Mouse (Mus musculus): ENCODE data around the gene Cmya5. TPM values are rescaled to one million over a fixed set of nuclear protein-coding genes. Genes with fewer than 3 reads are reported as not detected.

Cmya5 gene
- polyA plus RNA-seq, 1 experiment from 2014 or later = 0.04 TPM

DNA sequence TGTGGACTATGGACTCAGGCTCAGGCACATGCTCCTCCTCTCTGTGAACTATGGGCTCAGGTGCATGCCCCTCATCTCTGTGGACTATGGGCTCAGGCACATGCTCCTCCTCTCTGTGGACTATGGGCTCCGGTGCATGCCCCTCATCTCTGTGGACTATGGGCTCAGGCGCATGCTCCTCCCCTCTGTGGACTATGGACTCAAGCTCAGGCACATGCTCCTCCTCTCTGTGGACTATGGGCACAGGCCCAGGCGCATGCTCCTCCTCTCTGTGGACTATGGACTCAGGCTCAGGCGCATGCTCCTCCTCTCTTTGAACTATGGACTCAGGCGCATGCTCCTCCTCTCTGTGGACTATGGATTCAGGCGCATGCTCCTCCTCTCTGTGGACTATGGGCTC, 47.9 kb downstream of the Cmya5 start:
- Histone ChIP-seq H3K4me2 (no peak overlapping the region), H3K4me1 (ENCODE audit: control insufficient read depth, insufficient read depth, low read length) (no peaks in the 10 kb centered on the region), H3K36me3 (ENCODE audit: control insufficient read depth, insufficient read depth, low read length) (no peaks in the 10 kb centered on the region), H3K27ac (ENCODE audit: low read depth, low read length) (no peak overlapping the region), H3K9me3 (ENCODE audit: control insufficient read depth, low read length) (no peaks in the 10 kb centered on the region), H3K27me3 (ENCODE audit: control insufficient read depth, insufficient read depth, low read length) (no peaks in the 10 kb centered on the region), H3K9ac (ENCODE audit: low read length) (no peak overlapping the region), H3K4me3 (ENCODE audit: low read depth, low read length) (no peak overlapping the region)
- 93% methylated on average over 6 of the region's 6 CpGs for WGBS
- ATAC-seq (ENCODE audit: low FRiP score) (no peak), DNase-seq (ENCODE audit: low spot score, missing footprints) (peak; percentile 14)

DNA sequence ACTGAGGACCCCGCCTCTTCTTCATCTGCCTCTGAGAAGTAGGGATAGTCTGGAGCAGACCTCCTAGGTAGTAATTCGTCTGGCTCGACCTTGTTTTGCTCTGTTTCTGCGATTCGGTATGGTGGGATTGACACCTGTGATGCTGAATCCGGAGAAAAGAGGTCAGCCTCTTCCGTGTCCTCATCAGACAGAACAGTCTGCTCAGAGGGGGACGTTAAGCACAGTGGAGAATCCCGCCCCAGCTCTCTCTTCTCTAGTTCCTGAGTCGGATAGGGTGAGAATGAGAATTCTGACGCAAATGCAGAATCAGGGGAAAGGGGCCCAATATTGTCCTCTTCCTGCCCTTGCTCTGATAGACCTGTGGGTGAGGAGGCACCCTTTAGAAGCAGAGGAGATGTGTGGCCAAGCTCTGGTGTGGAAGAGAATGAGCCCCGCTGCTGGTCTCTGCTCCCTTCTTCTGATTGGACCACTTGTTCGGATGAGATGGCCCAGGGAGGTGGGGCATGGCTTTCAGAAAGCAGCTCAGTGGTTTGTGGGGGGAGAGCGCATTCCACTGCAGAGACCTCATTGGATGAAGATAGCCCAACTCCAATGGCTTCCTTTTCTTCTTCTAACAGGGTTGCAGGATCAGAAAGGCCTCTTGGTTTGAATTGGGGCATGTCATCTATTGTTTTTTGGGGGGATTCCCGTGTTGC, 49.3 kb downstream of the Cmya5 start:
- WGBS = 90% methylated on average over 15 of the region's 15 CpGs
- Histone ChIP-seq H3K27me3 (ENCODE audit: control insufficient read depth, insufficient read depth, low read length) (no peaks in the 10 kb centered on the region), H3K27ac (ENCODE audit: low read depth, low read length) (no peak overlapping the region), H3K4me2 (no peak overlapping the region), H3K4me3 (ENCODE audit: low read depth, low read length) (no peak overlapping the region), H3K9me3 (ENCODE audit: control insufficient read depth, low read length) (no peaks in the 10 kb centered on the region), H3K9ac (ENCODE audit: low read length) (no peak overlapping the region), H3K36me3 (ENCODE audit: control insufficient read depth, insufficient read depth, low read length) (no peaks in the 10 kb centered on the region), H3K4me1 (ENCODE audit: control insufficient read depth, insufficient read depth, low read length) (no peaks in the 10 kb centered on the region)
- ATAC-seq (ENCODE audit: low FRiP score) = no peak
- DNase-seq (ENCODE audit: low spot score, missing footprints) = peak; percentile 54

DNA sequence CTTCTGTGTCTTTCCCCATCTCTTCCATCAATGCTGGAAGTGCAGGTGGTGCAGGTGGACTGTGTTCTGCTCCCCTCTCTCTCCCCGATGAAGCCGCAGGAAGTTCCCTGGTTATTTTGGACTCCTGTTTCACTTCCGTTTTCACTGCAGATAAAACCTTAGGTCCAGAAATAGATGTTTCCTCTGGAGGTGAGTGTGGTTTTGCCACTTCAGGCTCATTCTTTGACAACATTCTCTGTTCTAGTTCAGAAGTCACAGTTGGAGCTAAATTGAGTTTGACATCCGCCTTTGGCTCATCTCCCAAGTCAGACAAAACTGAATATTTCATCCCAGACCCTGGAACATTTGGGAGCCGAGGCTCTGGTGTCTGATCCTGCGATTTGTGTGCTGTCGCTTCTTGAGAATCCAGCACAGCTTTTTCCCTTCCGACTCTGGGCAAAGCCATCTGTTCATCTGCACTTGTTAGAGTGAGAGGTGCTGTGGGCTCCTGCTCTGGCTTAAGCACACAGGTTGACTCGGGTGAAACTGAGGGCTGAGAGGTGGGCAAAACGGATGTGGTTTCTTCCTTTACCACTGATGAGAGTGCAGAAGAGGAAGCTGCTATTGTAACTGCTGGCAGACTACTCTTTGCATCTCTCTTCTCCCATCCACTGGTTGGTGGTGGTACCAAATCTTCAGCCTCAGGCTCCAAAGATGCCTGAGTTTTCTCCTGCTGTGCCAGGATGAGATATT, 50.2 kb downstream of the Cmya5 start:
- no peak overlapping the region for H3K9ac ChIP-seq (ENCODE audit: low read length)
- H3K4me1 ChIP-seq (ENCODE audit: control insufficient read depth, insufficient read depth, low read length) = no peaks in the 10 kb centered on the region
- 89% methylated on average over 10 of the region's 10 CpGs for WGBS
- ATAC-seq (ENCODE audit: low FRiP score) (no peak), DNase-seq (ENCODE audit: low spot score, missing footprints) (peak; percentile 56)
- H3K27ac ChIP-seq (ENCODE audit: low read depth, low read length) = no peak overlapping the region
- no peaks in the 10 kb centered on the region for H3K9me3 ChIP-seq (ENCODE audit: control insufficient read depth, low read length)
- no peak overlapping the region for H3K4me3 ChIP-seq (ENCODE audit: low read depth, low read length)
- no peaks in the 10 kb centered on the region for H3K36me3 ChIP-seq (ENCODE audit: control insufficient read depth, insufficient read depth, low read length)
- no peaks in the 10 kb centered on the region for H3K27me3 ChIP-seq (ENCODE audit: control insufficient read depth, insufficient read depth, low read length)
- no peak overlapping the region for H3K4me2 ChIP-seq

DNA sequence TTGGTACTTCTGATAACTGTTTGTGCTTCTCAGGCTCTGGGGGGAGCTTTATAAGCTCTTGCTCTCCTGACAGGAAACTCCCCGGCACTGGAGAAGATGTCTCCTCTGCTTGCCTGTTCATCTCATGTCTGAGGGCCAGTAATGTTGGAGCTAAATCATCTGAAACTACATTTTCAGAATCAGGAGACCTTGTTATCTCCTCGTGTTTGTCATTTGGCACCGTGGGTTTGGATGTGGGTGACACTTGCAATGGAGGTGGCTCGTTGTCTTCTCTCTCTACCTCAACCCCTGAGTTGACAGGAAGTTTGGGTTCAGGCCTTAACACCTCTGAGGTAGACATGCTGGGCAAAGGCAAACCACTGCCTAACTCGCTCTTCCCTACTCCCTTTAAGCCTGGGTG, 50.8 kb downstream of the Cmya5 start:
- DNase-seq (ENCODE audit: low spot score, missing footprints) = no peak
- ATAC-seq (ENCODE audit: low FRiP score) = no peak
- 88% methylated on average over 5 of the region's 5 CpGs for WGBS
- H3K9me3 ChIP-seq (ENCODE audit: control insufficient read depth, low read length) = no peaks in the 10 kb centered on the region
- no peaks in the 10 kb centered on the region for H3K4me1 ChIP-seq (ENCODE audit: control insufficient read depth, insufficient read depth, low read length)
- H3K9ac ChIP-seq (ENCODE audit: low read length) = no peak overlapping the region
- H3K36me3 ChIP-seq (ENCODE audit: control insufficient read depth, insufficient read depth, low read length) = no peaks in the 10 kb centered on the region
- H3K4me2 ChIP-seq = no peak overlapping the region
- H3K4me3 ChIP-seq (ENCODE audit: low read depth, low read length) = no peak overlapping the region
- no peak overlapping the region for H3K27ac ChIP-seq (ENCODE audit: low read depth, low read length)
- H3K27me3 ChIP-seq (ENCODE audit: control insufficient read depth, insufficient read depth, low read length) = no peaks in the 10 kb centered on the region

DNA sequence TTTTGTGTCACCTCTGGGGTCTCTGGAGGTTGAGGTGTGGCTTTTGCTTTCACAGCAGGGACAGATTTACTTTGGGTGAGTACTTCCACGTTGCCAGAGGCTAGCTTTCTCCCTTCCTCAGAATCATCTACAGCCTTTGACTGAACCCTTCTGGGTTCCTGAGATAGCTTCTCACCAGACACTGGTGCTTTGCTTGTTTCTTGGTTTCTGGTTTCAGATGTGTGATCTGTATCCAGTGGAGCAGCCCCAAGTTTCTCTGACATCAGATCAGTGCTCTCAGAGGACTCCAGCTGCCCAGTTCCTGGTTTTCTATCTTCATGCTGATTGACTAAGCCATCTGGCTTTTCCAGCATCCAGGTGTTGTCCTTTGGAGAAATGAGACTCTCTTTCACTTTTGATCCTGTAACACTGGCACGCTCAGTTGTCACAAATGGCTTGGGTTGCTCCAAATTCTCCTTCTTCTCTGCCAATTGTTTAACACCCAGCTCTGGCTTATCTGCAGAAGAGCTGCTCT, 51.6 kb downstream of the Cmya5 start:
- H3K27me3 ChIP-seq (ENCODE audit: control insufficient read depth, insufficient read depth, low read length) = no peaks in the 10 kb centered on the region
- H3K9ac ChIP-seq (ENCODE audit: low read length) = no peak overlapping the region
- DNase-seq (ENCODE audit: low spot score, missing footprints) (no peak), ATAC-seq (ENCODE audit: low FRiP score) (no peak)
- H3K27ac ChIP-seq (ENCODE audit: low read depth, low read length) = no peak overlapping the region
- H3K4me3 ChIP-seq (ENCODE audit: low read depth, low read length) = no peak overlapping the region
- no peaks in the 10 kb centered on the region for H3K4me1 ChIP-seq (ENCODE audit: control insufficient read depth, insufficient read depth, low read length)
- 71% methylated on average over 2 of the region's 2 CpGs for WGBS
- no peak overlapping the region for H3K4me2 ChIP-seq
- H3K9me3 ChIP-seq (ENCODE audit: control insufficient read depth, low read length) = no peaks in the 10 kb centered on the region
- H3K36me3 ChIP-seq (ENCODE audit: control insufficient read depth, insufficient read depth, low read length) = no peaks in the 10 kb centered on the region

DNA sequence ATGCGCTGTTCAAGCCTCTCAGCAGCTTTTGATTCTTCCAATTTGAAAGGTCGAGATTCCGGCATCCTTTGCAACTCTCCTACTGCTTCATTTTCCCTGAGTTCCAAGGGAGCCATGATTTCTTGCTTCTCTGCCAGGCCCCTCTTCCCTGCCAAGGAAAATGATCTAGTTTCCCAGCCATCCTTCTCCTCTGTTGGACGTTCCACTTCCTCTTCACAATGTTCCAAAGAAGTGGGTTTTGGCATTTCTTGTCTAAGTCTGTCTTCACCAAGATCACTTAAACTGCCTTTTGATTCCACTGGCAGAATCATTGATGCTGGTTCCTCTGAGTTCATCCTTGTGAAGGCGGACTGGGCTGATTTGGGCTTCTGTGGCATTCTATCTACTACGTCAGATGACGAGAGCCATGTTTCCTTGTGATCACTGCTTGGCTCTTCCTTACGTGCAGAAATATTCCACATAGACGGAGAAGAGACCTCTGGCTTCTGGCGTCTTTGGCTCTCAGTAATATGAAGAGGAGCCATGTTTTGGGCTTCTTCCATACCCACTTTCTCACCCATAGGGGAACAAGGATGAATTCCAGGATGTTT, 52.6 kb downstream of the Cmya5 start:
- no peak overlapping the region for H3K27ac ChIP-seq (ENCODE audit: low read depth, low read length)
- ATAC-seq (ENCODE audit: low FRiP score) (no peak), DNase-seq (ENCODE audit: low spot score, missing footprints) (peak; percentile 41)
- no peaks in the 10 kb centered on the region for H3K36me3 ChIP-seq (ENCODE audit: control insufficient read depth, insufficient read depth, low read length)
- H3K9ac ChIP-seq (ENCODE audit: low read length) = no peak overlapping the region
- no peak overlapping the region for H3K4me3 ChIP-seq (ENCODE audit: low read depth, low read length)
- no peaks in the 10 kb centered on the region for H3K27me3 ChIP-seq (ENCODE audit: control insufficient read depth, insufficient read depth, low read length)
- no peaks in the 10 kb centered on the region for H3K4me1 ChIP-seq (ENCODE audit: control insufficient read depth, insufficient read depth, low read length)
- H3K4me2 ChIP-seq = no peak overlapping the region
- 94% methylated on average over 10 of the region's 10 CpGs for WGBS
- no peaks in the 10 kb centered on the region for H3K9me3 ChIP-seq (ENCODE audit: control insufficient read depth, low read length)

DNA sequence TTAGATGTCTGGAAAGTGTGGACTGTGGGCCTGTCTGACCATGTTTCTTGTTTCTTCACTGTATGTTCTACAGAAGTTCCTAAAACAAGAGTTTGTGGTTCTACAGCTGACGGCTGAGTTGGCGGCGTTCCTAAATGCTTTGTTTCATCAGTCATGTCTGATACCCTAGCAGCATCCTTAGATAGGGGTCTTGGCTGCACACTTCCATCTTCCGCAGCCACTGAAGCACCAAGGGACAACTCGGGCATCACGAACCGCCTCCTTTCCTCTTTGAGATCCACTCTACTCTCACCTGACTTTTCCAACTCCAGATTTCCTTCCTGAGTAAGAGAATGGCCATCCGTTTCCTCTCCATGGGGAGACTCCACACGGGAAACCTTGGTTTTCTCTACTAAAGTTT, 53.3 kb downstream of the Cmya5 start:
- H3K9ac ChIP-seq (ENCODE audit: low read length) = no peak overlapping the region
- DNase-seq (ENCODE audit: low spot score, missing footprints) = no peak
- no peaks in the 10 kb centered on the region for H3K36me3 ChIP-seq (ENCODE audit: control insufficient read depth, insufficient read depth, low read length)
- no peaks in the 10 kb centered on the region for H3K4me1 ChIP-seq (ENCODE audit: control insufficient read depth, insufficient read depth, low read length)
- 95% methylated on average over 9 of the region's 9 CpGs for WGBS
- ATAC-seq (ENCODE audit: low FRiP score) = no peak
- H3K9me3 ChIP-seq (ENCODE audit: control insufficient read depth, low read length) = no peaks in the 10 kb centered on the region
- no peak overlapping the region for H3K4me3 ChIP-seq (ENCODE audit: low read depth, low read length)
- no peak overlapping the region for H3K27ac ChIP-seq (ENCODE audit: low read depth, low read length)
- no peaks in the 10 kb centered on the region for H3K27me3 ChIP-seq (ENCODE audit: control insufficient read depth, insufficient read depth, low read length)
- H3K4me2 ChIP-seq = no peak overlapping the region

DNA sequence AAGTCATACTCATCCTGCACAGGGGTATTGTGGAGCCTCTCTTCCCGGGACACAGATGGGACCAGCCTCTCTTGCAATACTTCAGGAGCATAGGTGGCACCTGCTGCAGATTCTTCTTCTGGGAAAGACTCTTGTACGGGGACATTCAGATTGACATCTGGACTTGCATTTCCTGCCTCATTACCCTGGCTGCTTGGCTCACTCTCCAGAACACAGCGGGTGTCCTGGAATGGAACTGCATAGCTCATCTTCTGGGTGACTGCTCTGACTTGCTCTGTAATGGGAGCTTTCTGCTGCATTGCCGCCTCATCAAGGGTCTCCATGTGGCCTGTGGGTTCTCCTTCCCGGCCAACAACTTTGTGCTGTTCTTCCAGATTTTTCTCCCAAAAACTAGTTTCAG, 55.0 kb downstream of the Cmya5 start:
- Histone ChIP-seq H3K4me1 (ENCODE audit: control insufficient read depth, insufficient read depth, low read length) (no peaks in the 10 kb centered on the region), H3K27ac (ENCODE audit: low read depth, low read length) (no peak overlapping the region), H3K4me3 (ENCODE audit: low read depth, low read length) (no peak overlapping the region), H3K4me2 (no peak overlapping the region), H3K9ac (ENCODE audit: low read length) (no peak overlapping the region), H3K9me3 (ENCODE audit: control insufficient read depth, low read length) (no peaks in the 10 kb centered on the region), H3K27me3 (ENCODE audit: control insufficient read depth, insufficient read depth, low read length) (no peaks in the 10 kb centered on the region), H3K36me3 (ENCODE audit: control insufficient read depth, insufficient read depth, low read length) (no peaks in the 10 kb centered on the region)
- WGBS = 82% methylated on average over 5 of the region's 5 CpGs
- peak; percentile 21 for DNase-seq (ENCODE audit: low spot score, missing footprints)
- no peak for ATAC-seq (ENCODE audit: low FRiP score)

DNA sequence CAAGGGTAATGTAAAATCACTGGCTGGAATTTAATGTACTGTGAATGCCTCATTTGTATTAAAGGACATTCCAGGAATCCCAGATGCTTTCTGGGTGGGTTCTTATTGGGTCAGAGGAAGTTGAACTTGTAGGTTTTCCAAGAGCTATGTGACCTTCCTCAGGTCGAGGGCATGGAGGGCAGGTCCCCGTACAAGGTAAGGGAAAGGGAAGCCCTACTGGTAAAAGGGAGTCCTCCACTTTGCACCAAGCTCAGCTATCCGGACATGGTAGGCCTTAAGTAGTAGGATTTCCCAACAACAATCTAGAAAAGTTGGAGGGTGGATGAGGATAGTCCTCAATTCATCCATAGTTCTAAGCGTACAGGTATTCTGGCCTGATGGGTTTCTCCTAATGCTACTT, 58.8 kb downstream of the Cmya5 start:
- no peak for ATAC-seq (ENCODE audit: low FRiP score)
- WGBS = 84% methylated on average over 4 of the region's 4 CpGs
- H3K36me3 ChIP-seq (ENCODE audit: control insufficient read depth, insufficient read depth, low read length) = no peaks in the 10 kb centered on the region
- no peaks in the 10 kb centered on the region for H3K27me3 ChIP-seq (ENCODE audit: control insufficient read depth, insufficient read depth, low read length)
- DNase-seq (ENCODE audit: low spot score, missing footprints) = peak; percentile 57
- no peaks in the 10 kb centered on the region for H3K9me3 ChIP-seq (ENCODE audit: control insufficient read depth, low read length)
- no peak overlapping the region for H3K9ac ChIP-seq (ENCODE audit: low read length)
- H3K4me3 ChIP-seq (ENCODE audit: low read depth, low read length) = no peak overlapping the region
- H3K4me1 ChIP-seq (ENCODE audit: control insufficient read depth, insufficient read depth, low read length) = no peaks in the 10 kb centered on the region
- no peak overlapping the region for H3K27ac ChIP-seq (ENCODE audit: low read depth, low read length)
- no peak overlapping the region for H3K4me2 ChIP-seq

Measured in midbrain, embryonic 11.5 days (tissue).